Mouse (Mus musculus) heart, adult 2 months (tissue): ENCODE results near the gene Lat2. TPM values are rescaled to one million over a fixed set of nuclear protein-coding genes. Genes with fewer than 3 reads are reported as not detected.
A peak's percentile ranks its signal among the peaks of the same experiment; 100 is the strongest.

ENCODE experiments used
- DNase-seq, 2 experiments: peaks; one replicate each; pipeline ENCODE4 v3.0.0; 2021
- H3K27ac ChIP-seq: fragments of 200-600 bp; 2 replicates; pipeline ENCODE4 v1.8.1; 2022
- H3K27me3 ChIP-seq: fragments of 200-500 bp; 2 replicates; pipeline ENCODE4 v1.6.1; 2012; ENCODE audit warnings: mild to moderate bottlenecking, low read length, inconsistent platforms, mixed read lengths; ENCODE audit not compliant: control insufficient read depth, insufficient read depth
- H3K36me3 ChIP-seq: fragments of 200-500 bp; 2 replicates; pipeline ENCODE4 v1.6.1; 2012; ENCODE audit warnings: low read length, inconsistent platforms; ENCODE audit not compliant: control insufficient read depth, insufficient read depth
- H3K4me1 ChIP-seq: fragments of 200-500 bp; 2 replicates; pipeline ENCODE4 v1.6.1; 2011; ENCODE audit warnings: low read length; ENCODE audit not compliant: control insufficient read depth, insufficient read depth
- H3K4me3 ChIP-seq: fragments of 200-600 bp; 2 replicates; pipeline ENCODE4 v1.8.1; 2022
- H3K79me2 ChIP-seq: fragments of 200-500 bp; replicated peaks from 2 replicates; pipeline ENCODE4 v1.6.1; 2012; ENCODE audit warnings: mild to moderate bottlenecking, inconsistent platforms, low read length, moderate library complexity, mixed read lengths; ENCODE audit not compliant: control insufficient read depth, insufficient read depth
- H3K9ac ChIP-seq: fragments of 200-500 bp; 2 replicates; pipeline ENCODE4 v1.6.1; 2012; ENCODE audit warnings: low read depth, mild to moderate bottlenecking, control low read depth, inconsistent platforms, low read length, mixed read lengths
- CTCF ChIP-seq: fragments of 200-600 bp; IDR thresholded peaks from 2 replicates; pipeline ENCODE4 v1.8.1; 2022; ENCODE audit warnings: antibody characterized with exemption, mild to moderate bottlenecking, moderate library complexity
- EP300 ChIP-seq: fragments of 200-500 bp; IDR thresholded peaks from 2 replicates; pipeline ENCODE4 v1.6.1; 2011; ENCODE audit warnings: low read depth, low read length, control low read depth; ENCODE audit not compliant: insufficient read depth
- POLR2A ChIP-seq: fragments of 200-500 bp; IDR thresholded peaks from 2 replicates; pipeline ENCODE4 v1.6.1; 2011; ENCODE audit warnings: mild to moderate bottlenecking, low read depth, low read length, control low read depth; ENCODE audit not compliant: insufficient read depth
- WGBS: fragments of 180-500 bp; shearing (Covaris S2); methylation state at CpG from one replicate; pipeline ENCODE4 v1.1.7; 2018; 5-methylcytosine and 5-hydroxymethylcytosine counted together
- intact Hi-C: fragments of 180-260 bp; cut with DNase I; formaldehyde crosslinking; loops from one replicate; pipeline ENCODE4 v1.15.1; 2025
- polyA plus RNA-seq: library from polyadenylated mRNA; depleted of rRNA; stranded (reverse); fragments of >200 nt; gene quantifications from 2 replicates; pipeline ENCODE4 v1.2.3, GENCODE M21; 2012
- total RNA-seq, 2 experiments: library from RNA; stranded (reverse); gene quantifications; 2 replicates each; pipeline ENCODE4 v1.2.3; 2021

Lat2 gene
- total and polyA plus RNA-seq, 3 experiments = 1.1 to 3.3 (median 1.6) TPM

DNA sequence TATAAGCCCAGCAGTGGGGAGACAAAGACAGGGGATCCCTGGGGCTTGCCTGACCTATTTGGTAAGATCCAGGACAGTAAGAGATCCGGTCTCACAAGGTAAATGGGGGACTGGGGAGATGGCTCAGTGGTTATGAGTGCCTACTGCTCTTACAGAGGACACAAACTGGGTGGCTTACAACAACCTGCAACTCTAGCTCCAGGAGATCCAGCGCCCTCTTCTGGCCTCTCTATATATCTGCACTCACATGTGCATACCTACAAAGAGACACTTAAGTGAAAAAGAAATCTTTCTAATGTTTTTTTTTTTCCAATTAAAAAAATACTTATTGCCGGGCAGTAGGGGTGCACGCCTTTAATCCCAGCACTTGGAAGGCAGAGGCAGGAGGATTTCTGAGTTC lies 31.6 kb upstream of the Lat2 start:
- H3K27me3 ChIP-seq = no peaks in the 10 kb centered on the region
- TF ChIP-seq CTCF (no peak), POLR2A (no peak), EP300 (no peak)
- H3K9ac ChIP-seq = no peak overlapping the region
- peaks cover 7% of the 10 kb centered on the region for H3K4me1 ChIP-seq
- intact Hi-C loops = no loop called here
- H3K79me2 ChIP-seq = no peaks in the 10 kb centered on the region
- no peak overlapping the region for H3K4me3 ChIP-seq
- H3K36me3 ChIP-seq = no peaks in the 10 kb centered on the region
- H3K27ac ChIP-seq = no peak overlapping the region
- WGBS = 73% methylated on average over 4 of the region's 4 CpGs
- no peak for DNase-seq

- no peaks in the 10 kb centered on the region for H3K79me2 ChIP-seq
- H3K27ac ChIP-seq = peak overlapping the region; percentile 65
- TF ChIP-seq CTCF (no peak), POLR2A (no peak), EP300 (no peak)
- intact Hi-C loops = no loop called here
- H3K9ac ChIP-seq = no peak overlapping the region
- H3K27me3 ChIP-seq = no peaks in the 10 kb centered on the region
- H3K36me3 ChIP-seq = no peaks in the 10 kb centered on the region
- peak; percentile 42 for DNase-seq
- peaks cover 7% of the 10 kb centered on the region for H3K4me1 ChIP-seq
- no peak overlapping the region for H3K4me3 ChIP-seq
- WGBS = 27% methylated on average over 8 of the region's 8 CpGs
Measured at GRCm38 (mm10) chr5:134644643-134645118, 29.9 kb upstream of the Lat2 start.

DNA sequence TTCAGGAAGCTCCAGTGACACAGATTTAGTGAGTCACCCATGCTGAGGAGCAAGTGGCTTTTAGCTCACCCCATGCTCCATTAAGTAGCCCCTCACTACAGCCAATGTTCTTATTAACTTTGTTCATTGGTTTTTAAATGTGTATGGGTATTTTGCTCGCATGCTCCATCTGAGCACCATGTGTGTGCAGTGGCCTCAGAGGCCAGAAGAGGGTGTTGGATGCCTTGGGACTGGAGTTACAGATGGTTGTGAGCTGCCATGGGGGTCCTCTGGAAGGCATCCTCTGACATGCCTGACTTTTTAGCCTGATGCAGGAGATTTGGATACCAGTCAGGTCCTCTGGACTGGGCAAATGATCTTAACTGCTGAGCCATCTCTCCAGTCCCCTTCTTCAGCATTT lies 29.3 kb upstream of the Lat2 start:
- intact Hi-C loops = no loop called here
- WGBS = 76% methylated on average over 1 of the region's 1 CpGs

DNA sequence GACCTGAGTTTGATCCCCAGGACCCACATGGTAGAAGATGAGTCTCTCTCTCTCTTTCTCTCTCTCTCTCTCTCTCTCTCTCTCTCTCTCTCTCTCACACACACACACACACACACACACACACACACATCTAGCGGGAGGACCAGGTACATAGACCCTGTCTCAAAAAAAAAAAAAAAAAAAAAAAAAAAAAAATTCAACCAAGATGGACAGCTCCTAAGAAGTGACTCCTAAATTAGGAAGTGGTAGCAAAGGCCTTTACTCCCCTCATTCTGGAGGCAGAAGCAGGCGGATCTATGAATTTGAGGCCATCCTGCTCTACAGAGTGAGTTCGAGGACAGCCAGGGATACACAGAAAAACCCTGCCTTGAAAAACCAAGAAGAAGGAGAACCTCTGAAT lies 25.5 kb upstream of the Lat2 start:
- TF ChIP-seq EP300 (no peak), CTCF (no peak), POLR2A (no peak)
- H3K27me3 ChIP-seq = no peaks in the 10 kb centered on the region
- peaks cover 11% of the 10 kb centered on the region for H3K4me1 ChIP-seq
- no peak overlapping the region for H3K27ac ChIP-seq
- peaks cover 16% of the 10 kb centered on the region for H3K36me3 ChIP-seq
- DNase-seq = no peak
- no peak overlapping the region for H3K4me3 ChIP-seq
- 91% methylated on average over 3 of the region's 3 CpGs for WGBS
- intact Hi-C loops = no loop called here
- H3K9ac ChIP-seq = no peak overlapping the region
- H3K79me2 ChIP-seq = peaks cover 7% of the 10 kb centered on the region

More for the DNA sequence above, 29.3 kb upstream of the Lat2 start:
- H3K4me1 ChIP-seq = peaks cover 7% of the 10 kb centered on the region
- DNase-seq = no peak
- no peak overlapping the region for H3K9ac ChIP-seq
- H3K79me2 ChIP-seq = no peaks in the 10 kb centered on the region
- no peak overlapping the region for H3K4me3 ChIP-seq
- H3K27me3 ChIP-seq = no peaks in the 10 kb centered on the region
- no peaks in the 10 kb centered on the region for H3K36me3 ChIP-seq
- H3K27ac ChIP-seq = peak overlapping the region; percentile 65
- no peak for TF ChIP-seq POLR2A
- TF ChIP-seq EP300 = no peak
- TF ChIP-seq CTCF = peak; percentile 18; the same call in 1 of the 2 replicates

DNA sequence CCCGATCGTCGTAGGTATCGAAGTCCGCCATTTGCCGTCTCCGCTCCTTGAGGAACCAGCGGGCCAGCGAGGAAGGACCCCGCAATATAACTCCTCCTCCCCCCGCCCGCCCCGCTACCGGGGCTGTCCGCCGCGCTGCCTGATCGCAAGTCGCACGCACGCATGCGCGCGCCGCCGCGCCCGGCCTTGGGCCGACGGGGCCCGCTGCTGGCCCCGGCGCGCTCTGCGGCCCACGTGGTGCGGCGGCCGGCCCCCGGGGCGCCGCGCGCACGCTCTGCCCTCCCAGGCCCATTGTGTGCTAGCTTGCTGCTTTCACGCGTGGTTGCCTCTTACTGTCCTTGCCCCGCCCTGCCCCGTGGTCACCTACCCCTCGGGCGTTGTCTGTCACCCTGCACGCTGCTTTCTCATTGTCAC lies 24.5 kb upstream of the Lat2 start, which contains the start of gene Eif4h:
Eif4h (minus strand) TSS at position 222 of the 414 bp plus-strand sequence.
- peaks cover 9% of the 10 kb centered on the region for H3K79me2 ChIP-seq
- peak within 1 kb of the TSS; percentile 97 for H3K27ac ChIP-seq
- H3K4me1 ChIP-seq = peaks cover 8% of the 10 kb centered on the region
- peaks cover 21% of the 10 kb centered on the region for H3K36me3 ChIP-seq
- no peaks in the 10 kb centered on the region for H3K27me3 ChIP-seq
- under 1% methylated on average over 49 of the region's 52 CpGs for WGBS
- TF ChIP-seq POLR2A (peak; percentile 93), CTCF (no peak), EP300 (0 out of 2 replicates have a peak, but pooled peaks have one; percentile 46)
- peak; percentile 98 to 99 for DNase-seq
- H3K4me3 ChIP-seq = peak within 1 kb of the TSS; percentile 97
- peak within 1 kb of the TSS; percentile 97 for H3K9ac ChIP-seq
- intact Hi-C loops = loop anchor here (2.0 kb wide), 2 partner anchors 40 to 56 kb away; no protein-coding TSS in a partner anchor

DNA sequence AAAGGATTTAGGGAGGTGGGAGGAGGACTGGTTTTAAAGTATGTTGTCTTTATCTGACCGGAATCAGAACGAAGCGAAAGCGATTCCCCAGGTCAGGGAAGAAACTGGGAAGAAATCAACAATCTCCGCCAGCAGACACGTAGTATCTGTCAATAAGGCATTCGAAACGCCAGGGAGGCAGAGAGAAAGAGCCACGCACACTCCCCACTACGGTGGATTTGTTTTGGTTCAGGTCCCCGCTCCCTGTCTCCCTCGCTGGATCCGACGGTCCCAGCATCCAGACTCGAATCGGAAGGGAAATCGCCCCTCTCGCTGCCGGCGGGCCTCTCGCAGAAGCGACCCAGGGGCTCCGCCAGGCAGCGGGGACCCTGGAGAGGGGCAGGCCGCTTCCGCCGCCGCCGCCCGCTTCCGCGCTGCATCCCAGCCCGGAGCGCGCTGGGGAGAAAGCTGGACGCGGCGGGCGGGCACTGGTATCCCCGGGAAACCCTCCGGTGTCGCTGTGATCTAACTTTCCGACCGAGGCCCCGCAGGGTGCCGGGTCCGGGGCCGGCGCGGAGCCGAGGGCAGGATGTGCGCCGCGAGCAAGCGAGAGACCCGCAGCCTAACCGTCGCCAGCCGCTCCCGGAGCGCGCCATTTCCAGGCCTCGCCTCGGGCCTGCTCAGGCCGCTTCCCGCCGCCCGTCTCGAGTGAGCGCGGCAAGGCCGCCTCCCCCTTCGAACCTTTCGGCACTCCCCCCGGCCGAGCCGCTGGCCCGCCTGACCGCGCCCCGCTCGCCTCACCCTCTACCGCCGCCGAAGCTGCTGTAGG lies 23.8 kb upstream of the Lat2 start:
- Histone ChIP-seq H3K4me1 (peaks cover 5% of the 10 kb centered on the region), H3K9ac (peak overlapping the region; percentile 97), H3K4me3 (peak overlapping the region; percentile 97), H3K36me3 (peaks cover 26% of the 10 kb centered on the region), H3K27me3 (no peaks in the 10 kb centered on the region), H3K27ac (peak overlapping the region; percentile 97), H3K79me2 (peaks cover 9% of the 10 kb centered on the region)
- under 1% methylated on average over 85 of the region's 85 CpGs for WGBS
- no peak for DNase-seq
- intact Hi-C loops = loop anchor here (2.0 kb wide), 2 partner anchors 40 to 56 kb away; no protein-coding TSS in a partner anchor
- TF ChIP-seq POLR2A (no peak), EP300 (no peak), CTCF (no peak)
